Mouse (Mus musculus): ENCODE data around the gene Cyp2w1.
A peak's percentile ranks its signal among the peaks of the same experiment; 100 is the strongest.

GRCm38 (mm10) chr5:139389676-139390061 lies 37.3 kb downstream of the Cyp2w1 start:
- TF ChIP-seq POLR2A (IDR thresholded peaks at IDR 0.05; ENCODE audit: control insufficient read depth, low read depth, low read length) (0 out of 2 replicates have a peak, but pooled peaks have one; percentile 15), CTCF (IDR thresholded peaks at IDR 0.05; ENCODE audit: control insufficient read depth, insufficient read depth, insufficient replicate concordance, low read depth, low read length) (no peak)

Measured in testis, adult 2 months (tissue).